In the genomic region with DNA sequence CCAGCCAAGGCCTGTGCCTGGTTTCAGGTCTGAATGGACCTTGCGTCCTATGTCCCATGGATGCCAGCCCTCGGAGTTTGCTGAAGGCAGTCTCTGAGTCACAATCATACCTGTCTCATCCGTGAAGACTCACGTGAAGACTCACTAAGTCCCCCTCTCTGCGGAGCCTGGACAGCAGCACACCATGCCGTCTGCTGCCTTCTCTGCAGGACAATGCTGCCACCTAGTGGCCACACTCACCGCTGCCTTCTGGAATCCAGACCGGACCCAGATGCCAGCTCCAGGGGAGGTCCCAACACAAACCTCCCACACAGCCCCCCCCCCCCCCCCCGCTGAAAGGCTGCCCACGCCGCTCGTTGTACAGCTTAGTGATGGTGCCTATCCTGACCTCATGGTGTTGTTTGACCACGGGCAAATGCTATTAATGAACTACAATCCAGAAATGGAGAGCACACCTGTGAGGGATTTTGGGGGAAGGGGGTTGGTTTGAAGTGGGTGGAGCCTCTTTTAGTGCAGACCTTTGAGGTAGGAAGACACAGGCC, we compare ENCODE assay signal across 9 mouse cellular contexts. TPM values are rescaled to one million over a fixed set of nuclear protein-coding genes. Genes with fewer than 3 reads are reported as not detected.
DNase-seq lines count a peak whose midpoint lies in the region; ATAC-seq and TF ChIP-seq lines count a peak whose summit lies in the region.
"Had no signal": no experiment of that assay in that cellular context is flagged by ENCODE, and none has a peak within 500 bp of the region (broad histone marks: within the 10 kb centered on the region; RNA-seq: fewer than 3 reads in every experiment).

No protein-coding gene starts in this region.

- intact Hi-C loops in heart, postnatal 10 days (cut with DNase I), result loop anchor here (1.0 to 10.0 kb wide), 3 partner anchors 174 to 384 kb away; no protein-coding TSS in a partner anchor

- no peaks in the 10 kb centered on the region for H3K36me3 ChIP-seq in ES-Bruce4 (ENCODE audit: control insufficient read depth, insufficient read depth, low read length, poor library complexity, severe bottlenecking)
- no peaks in the 10 kb centered on the region for H3K36me3 ChIP-seq in forebrain, embryonic 11.5 days (ENCODE audit: control insufficient read depth, insufficient read depth, low read length)
- H3K36me3 ChIP-seq in lung, embryonic 14.5 days (ENCODE audit: insufficient read depth), result no peaks in the 10 kb centered on the region
- H3K36me3 ChIP-seq: heart, embryonic 13.5 days had no signal

- H3K9me3 ChIP-seq in ES-Bruce4 (replicated peaks; ENCODE audit: control insufficient read depth, insufficient read depth, low read length, poor library complexity, severe bottlenecking), result no peaks in the 10 kb centered on the region
- no peaks in the 10 kb centered on the region for H3K9me3 ChIP-seq in forebrain, embryonic 11.5 days (ENCODE audit: control insufficient read depth, low read length)
- no peaks in the 10 kb centered on the region for H3K9me3 ChIP-seq in lung, embryonic 14.5 days (ENCODE audit: low read depth, low read length)
- H3K9me3 ChIP-seq: heart, embryonic 13.5 days had no signal

- no peak overlapping the region for H3K9ac ChIP-seq in ES-Bruce4 (ENCODE audit: low read depth, poor library complexity, severe bottlenecking)
- H3K9ac ChIP-seq in forebrain, embryonic 11.5 days (ENCODE audit: low read length), result no peak overlapping the region; the same call in 1 of the 2 replicates
- no peak overlapping the region for H3K9ac ChIP-seq in lung, embryonic 14.5 days
- H3K9ac ChIP-seq: heart, embryonic 13.5 days had no signal

- TF ChIP-seq POLR2A in ES-Bruce4 (IDR thresholded peaks at IDR 0.05; ENCODE audit: insufficient read depth, low read length), result no peak

- ATAC-seq in forebrain, embryonic 11.5 days (replicated peaks; ENCODE audit: low FRiP score), result peak; percentile 71
- peak; percentile 56; the same call in 1 of the 2 replicates for ATAC-seq in lung, embryonic 14.5 days (ENCODE audit: insufficient read depth)

- no peak overlapping the region for H3K27ac ChIP-seq in ES-Bruce4 (ENCODE audit: insufficient read depth, low read length)
- no peak overlapping the region for H3K27ac ChIP-seq in forebrain, embryonic 11.5 days (ENCODE audit: low read depth, low read length)
- no peak overlapping the region for H3K27ac ChIP-seq in lung, embryonic 14.5 days (ENCODE audit: low read depth)
- H3K27ac ChIP-seq: heart, embryonic 13.5 days had no signal

- no peak overlapping the region; the same call in 1 of the 2 replicates for H3K4me3 ChIP-seq in ES-Bruce4 (ENCODE audit: low read depth, low read length)
- H3K4me3 ChIP-seq in forebrain, embryonic 11.5 days (ENCODE audit: low read depth, low read length), result no peak overlapping the region
- no peak overlapping the region for H3K4me3 ChIP-seq in lung, embryonic 14.5 days (ENCODE audit: low read depth, low read length)
- H3K4me3 ChIP-seq: heart, embryonic 13.5 days had no signal

- 2% methylated on average over 13 of the region's 13 CpGs for WGBS in forebrain, embryonic 11.5 days
- 3% methylated on average over 13 of the region's 13 CpGs for WGBS in large intestine, adult 2 months
- 1% methylated on average over 13 of the region's 13 CpGs for WGBS in lung, embryonic 14.5 days

- no peak overlapping the region for H3K4me2 ChIP-seq in forebrain, embryonic 11.5 days (ENCODE audit: low read depth, low read length, severe bottlenecking)
- H3K4me2 ChIP-seq in lung, embryonic 14.5 days, result no peak overlapping the region
- H3K4me2 ChIP-seq: heart, embryonic 13.5 days had no signal

- no peaks in the 10 kb centered on the region for H3K4me1 ChIP-seq in ES-Bruce4 (ENCODE audit: control insufficient read depth, insufficient read depth, low read length)
- no peaks in the 10 kb centered on the region for H3K4me1 ChIP-seq in forebrain, embryonic 11.5 days (replicated peaks; ENCODE audit: control insufficient read depth, insufficient read depth, low read length)
- H3K4me1 ChIP-seq in lung, embryonic 14.5 days (ENCODE audit: insufficient read depth), result no peaks in the 10 kb centered on the region
- H3K4me1 ChIP-seq: heart, embryonic 13.5 days had no signal

- no peaks in the 10 kb centered on the region for H3K27me3 ChIP-seq in ES-Bruce4 (ENCODE audit: control insufficient read depth, insufficient read depth, low read length, poor library complexity, severe bottlenecking)
- peaks cover 17% of the 10 kb centered on the region for H3K27me3 ChIP-seq in forebrain, embryonic 11.5 days (ENCODE audit: control insufficient read depth, insufficient read depth, low read length)
- H3K27me3 ChIP-seq in lung, embryonic 14.5 days (ENCODE audit: insufficient read depth, low read length), result peaks cover 14% of the 10 kb centered on the region

- 0 out of 2 replicates have a peak, but pooled peaks have one; percentile 15 for TF ChIP-seq EP300 in ES-Bruce4 (IDR thresholded peaks at IDR 0.05; ENCODE audit: insufficient read depth, low read depth, low read length)

- peak; percentile 52 for DNase-seq in c-Kit-positive CD71-positive TER-119-positive erythroid progenitor cells, embryonic 14.5 days (ENCODE audit: low spot score)
- peak; percentile 94 for DNase-seq in forebrain, embryonic 11.5 days (ENCODE audit: low spot score)
- DNase-seq in heart, postnatal 10 days, result peak; percentile 81 to 92
- peak; percentile 31 for DNase-seq in large intestine, adult 2 months (ENCODE audit: low read depth, low spot score)
- peak; percentile 93 for DNase-seq in lung, embryonic 14.5 days
- DNase-seq in ovary, postnatal 10 days (ENCODE audit: low spot score), result peak; percentile 77
- DNase-seq in thymus, postnatal 14 days, result peak; percentile 87

- TF ChIP-seq CTCF in ES-Bruce4 (IDR thresholded peaks at IDR 0.05; ENCODE audit: low read depth, low read length), result peak; percentile 99
- TF ChIP-seq CTCF in lung, embryonic 14.5 days (IDR thresholded peaks at IDR 0.05; ENCODE audit: low read depth), result peak; percentile 95

RNA-seq across cellular contexts. Expression of gene Pax7, which starts 25.4 kb away (rescaled TPM):
- polyA plus RNA-seq in ES-Bruce4 (2011; ENCODE audit: insufficient read depth, insufficient read length, low read depth, missing spikeins), result not detected in 2 replicates
- 0.57 and 0.73 TPM in 2 replicates for polyA plus RNA-seq in forebrain, embryonic 11.5 days (2014; fragmentation: Nextera tagmentation; extraction: Ambion mirVana)
- not detected for total RNA-seq in heart, postnatal 10 days (2021)
- polyA plus RNA-seq in large intestine, adult 2 months (2012; rRNA removed), result not detected in 2 replicates
- not detected in 2 replicates for polyA plus RNA-seq in lung, embryonic 14.5 days (2014; fragmentation: Nextera tagmentation; extraction: Ambion mirVana)
- polyA plus RNA-seq: heart, embryonic 13.5 days had no signal

Comparison
In these comparisons a context has a peak if more than half of its experiments do, and no peak if none do; other contexts are left out.
1. DNase-seq: peak in every context shown above with its lines; median percentile 94 in forebrain, embryonic 11.5 days; 93 in lung, embryonic 14.5 days; 87 in thymus, postnatal 14 days; 86 in heart, postnatal 10 days; 77 in ovary, postnatal 10 days; 52 in c-Kit-positive CD71-positive TER-119-positive erythroid progenitor cells, embryonic 14.5 days; 31 in large intestine, adult 2 months.